Mouse (Mus musculus) frontal cortex, postnatal 25 days (tissue): ENCODE data around the gene Gm45618.
A peak's percentile ranks its signal among the peaks of the same experiment; 100 is the strongest.

Experiments used
- DNase-seq, 2 experiments: peaks; one replicate each; pipeline ENCODE4 v3.0.0; 2022; ENCODE audit warnings: low spot score in 2 of 2

Gm45618 gene

DNA sequence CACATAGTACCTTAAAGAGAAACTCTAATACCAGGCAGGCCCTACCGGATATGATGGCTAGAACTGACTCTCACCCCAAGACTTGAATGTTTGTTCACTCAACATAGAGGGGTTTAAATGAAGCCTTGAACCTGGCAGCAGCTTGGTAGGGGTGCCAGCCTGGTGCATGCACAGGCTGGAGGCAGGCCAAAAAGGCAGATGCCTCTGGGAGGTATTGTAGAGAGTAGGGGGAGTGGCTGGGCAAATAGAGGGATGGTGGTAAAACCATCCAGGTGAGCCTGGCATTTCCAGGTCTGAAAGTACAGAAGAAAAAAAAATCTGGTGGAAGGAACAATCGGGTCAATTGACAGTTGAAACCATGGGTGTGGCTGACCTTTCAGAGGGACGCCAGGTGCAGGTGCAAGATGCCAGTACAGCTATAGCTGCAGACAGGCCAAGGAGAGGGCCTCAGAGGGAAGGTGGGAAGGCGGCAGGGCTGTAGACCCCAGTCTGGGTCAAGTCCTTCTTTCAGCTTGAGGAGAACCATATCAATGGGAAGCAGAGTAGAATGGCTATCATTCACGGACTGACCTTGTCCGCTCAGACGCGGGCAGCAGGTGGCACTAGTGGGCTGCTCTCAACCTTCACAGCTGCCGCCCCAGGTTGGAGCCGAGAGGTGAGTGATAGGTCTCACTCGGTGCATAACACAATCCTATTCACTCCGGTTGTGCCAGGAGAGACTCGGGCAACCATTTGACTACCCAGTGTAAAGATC is 49.9 kb downstream of the Gm45618 start:
- peak in 1 of 2 experiments; percentile 57 for DNase-seq
